Mouse (Mus musculus): ENCODE data around the gene Mrgbp. TPM values are rescaled to one million over a fixed set of nuclear protein-coding genes. Genes with fewer than 3 reads are reported as not detected.

Gene Mrgbp
- polyA plus RNA-seq (2017; shearing (Covaris generic)): 10 to 100 TPM; 22.7 to 23.5 TPM

GRCm38 (mm10) chr2:180581002-180581401 lies at the start of gene Mrgbp:
TSS of gene Mrgbp (plus strand) at chr2:180581304.
- ATAC-seq: no peak

GRCm38 (mm10) chr2:180531671-180532385 lies 49.3 kb upstream of the Mrgbp start:
- ATAC-seq: no peak

- ATAC-seq: no peak
These were observed 48.6 kb upstream of the Mrgbp start for GRCm38 (mm10) chr2:180532386-180532995.

DNA sequence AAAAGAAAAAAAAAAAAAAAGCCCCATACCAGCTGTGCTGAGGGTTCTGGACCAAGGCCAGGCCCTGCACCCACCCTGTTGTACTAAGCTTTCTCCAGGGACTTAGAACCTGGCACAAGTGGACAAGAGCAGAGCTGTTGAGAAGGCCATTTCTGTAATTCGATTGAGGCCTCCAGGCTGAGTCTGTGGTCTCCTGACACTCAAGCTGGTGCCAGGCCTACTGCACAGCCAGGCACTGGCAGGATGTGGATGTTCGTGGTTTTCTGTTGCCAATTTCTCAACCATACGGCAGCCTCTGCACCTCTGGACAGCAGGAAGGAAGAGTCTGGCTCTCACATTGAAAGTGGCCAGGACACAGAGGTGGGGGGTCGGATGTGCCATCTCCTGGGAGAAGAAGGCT lies 47.9 kb upstream of the Mrgbp start:
- no peak for ATAC-seq

- no peak for ATAC-seq
These were observed 37.4 kb upstream of the Mrgbp start for GRCm38 (mm10) chr2:180543675-180544074.

GRCm38 (mm10) chr2:180545046-180545445 lies 36.1 kb upstream of the Mrgbp start:
- ATAC-seq: no peak

DNA sequence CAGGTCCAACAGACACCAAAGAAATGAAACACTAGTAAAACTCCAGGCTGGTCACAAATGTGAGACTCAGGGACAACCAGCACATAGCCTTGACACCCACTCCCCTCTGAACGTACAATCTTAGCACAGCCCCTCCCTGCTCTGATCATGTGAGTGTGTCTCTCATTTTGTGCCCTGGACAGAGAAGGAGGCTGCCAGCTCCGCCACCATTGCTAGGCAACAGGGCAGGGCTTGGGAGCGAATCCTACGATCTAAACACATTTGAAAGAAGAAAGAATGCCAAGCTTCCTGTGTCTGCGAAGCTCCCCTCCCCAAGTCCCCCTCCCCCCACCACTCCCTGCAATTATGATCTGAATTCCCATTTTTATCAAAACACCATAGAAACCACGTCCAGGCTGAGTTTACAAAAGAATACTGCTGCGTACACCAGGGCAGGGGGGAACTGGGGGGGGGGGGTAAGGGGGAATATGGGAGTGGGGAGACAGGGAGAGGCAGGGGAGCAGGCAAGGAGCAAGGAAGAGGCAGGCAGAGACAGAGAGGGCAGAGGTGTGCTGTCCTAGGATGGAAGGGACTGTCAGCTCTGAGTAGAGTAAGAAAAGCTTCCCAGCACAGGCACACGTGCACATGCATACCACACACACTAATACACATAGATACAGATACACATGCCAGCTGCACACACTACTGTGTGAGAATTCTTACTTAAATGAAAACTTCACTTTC lies 33.6 kb upstream of the Mrgbp start:
- ATAC-seq: no peak

DNA sequence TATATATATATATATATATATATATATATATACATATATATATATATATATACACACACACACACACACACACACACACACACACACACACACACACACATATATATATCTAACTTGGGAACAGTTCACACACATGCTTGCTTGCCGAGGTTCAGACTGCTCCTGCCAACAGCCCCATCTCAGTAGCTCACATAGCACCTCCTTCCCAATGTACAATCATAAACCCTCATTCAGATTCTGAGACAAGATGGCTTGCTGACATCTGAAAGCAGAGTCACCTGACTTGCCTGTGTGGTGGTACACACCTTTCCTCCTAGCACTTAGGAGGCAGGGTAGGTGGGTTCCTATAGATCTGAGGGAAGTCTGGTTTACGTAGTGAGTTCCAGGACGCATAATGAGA lies 28.8 kb upstream of the Mrgbp start:
- no peak for ATAC-seq

- ATAC-seq: no peak
These were observed 25.9 kb upstream of the Mrgbp start for GRCm38 (mm10) chr2:180555219-180555618.

- ATAC-seq: no peak
These were observed 24.6 kb upstream of the Mrgbp start for GRCm38 (mm10) chr2:180556470-180556869.

DNA sequence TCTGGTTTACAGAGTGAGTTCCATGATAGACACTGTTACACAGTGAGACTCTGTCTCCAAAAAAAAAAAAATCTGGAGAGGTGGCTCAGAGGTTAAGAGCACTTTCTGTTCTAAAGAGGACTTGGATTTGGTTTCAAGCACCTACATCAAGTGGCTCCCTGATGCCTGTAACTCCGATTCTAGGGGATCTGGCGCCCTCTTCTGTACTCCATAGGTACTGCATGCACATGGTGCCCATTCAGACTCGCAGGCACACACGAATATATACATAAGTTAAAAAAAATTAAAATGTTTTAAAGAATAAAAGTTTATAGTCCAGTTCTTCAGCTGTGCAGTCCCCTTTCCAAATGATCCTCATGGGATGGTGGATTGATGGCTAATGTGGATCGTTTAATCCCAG lies 20.9 kb upstream of the Mrgbp start:
- no peak for ATAC-seq

DNA sequence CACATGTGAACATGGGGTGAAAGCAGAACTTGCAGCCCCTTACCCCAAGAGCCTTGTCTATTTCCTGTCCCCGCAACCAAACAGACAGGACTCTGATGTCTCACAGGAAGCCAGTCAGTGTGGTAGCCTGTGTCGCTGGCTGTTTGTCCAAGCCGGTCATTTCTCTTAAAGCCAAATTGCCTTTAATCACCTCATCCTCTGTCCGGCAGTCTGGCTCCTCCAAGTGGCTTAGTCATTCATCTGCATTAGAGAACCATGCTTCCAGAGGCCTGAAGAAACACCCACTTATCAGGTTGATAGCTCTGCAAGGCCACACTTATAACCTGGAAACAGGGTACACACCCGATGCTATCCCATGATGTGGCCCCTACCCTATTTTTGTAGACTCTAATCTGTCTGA lies 19.0 kb upstream of the Mrgbp start:
- no peak for ATAC-seq

DNA sequence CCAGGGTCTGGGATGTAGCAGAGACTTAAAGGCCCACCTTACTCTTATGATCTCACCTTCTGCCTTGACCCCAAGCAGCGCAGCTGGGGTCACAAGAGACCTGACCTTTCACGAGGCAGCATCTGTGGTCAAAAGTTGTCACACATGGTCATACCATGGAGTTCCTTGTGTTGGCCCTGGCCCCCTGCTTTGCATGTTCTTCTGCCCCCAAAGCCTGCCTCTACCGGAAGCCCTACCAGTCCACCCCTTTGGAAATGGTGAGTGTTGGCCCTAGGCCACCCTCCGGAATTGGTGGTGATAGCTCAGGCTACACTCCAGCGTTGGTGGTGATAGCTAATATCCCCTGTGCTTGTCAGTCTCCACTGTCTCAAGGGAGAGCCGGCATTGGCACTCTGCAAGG lies 17.8 kb upstream of the Mrgbp start:
- ATAC-seq: no peak

GRCm38 (mm10) chr2:180563841-180564240 lies 17.3 kb upstream of the Mrgbp start:
- no peak for ATAC-seq

DNA sequence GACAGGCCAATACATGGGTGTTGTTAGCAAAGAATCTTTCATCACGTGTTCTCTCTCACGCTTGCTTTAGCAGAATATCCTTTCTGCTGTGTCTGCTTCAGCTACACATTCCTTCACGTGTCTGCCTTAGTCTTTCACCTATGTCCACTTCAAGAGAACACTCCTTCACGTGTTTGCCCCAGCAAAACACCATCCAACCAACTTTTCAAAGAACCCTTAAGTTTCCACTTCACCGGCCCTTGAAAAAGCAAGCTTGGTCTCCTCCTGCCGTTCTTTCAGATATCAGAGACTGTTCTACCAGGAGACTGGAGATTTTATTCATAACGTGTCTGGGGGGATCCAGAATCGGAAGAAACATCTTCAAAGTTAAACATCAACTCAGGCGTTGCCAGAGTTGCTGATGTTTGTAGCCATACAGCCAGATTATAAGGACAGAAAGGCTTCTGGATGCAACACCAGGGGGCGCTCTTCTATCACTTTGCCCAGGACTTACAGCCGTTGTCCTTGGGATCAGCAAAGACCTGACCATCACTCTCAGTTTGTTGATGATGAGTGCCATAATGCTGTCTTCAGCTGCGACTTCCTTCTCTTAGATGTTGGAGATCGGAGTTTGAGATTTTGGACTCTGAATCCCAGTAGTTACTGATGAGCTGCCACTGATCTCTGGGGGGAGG lies 14.7 kb upstream of the Mrgbp start:
- ATAC-seq: peak; percentile 62

GRCm38 (mm10) chr2:180569028-180569643 lies 12.0 kb upstream of the Mrgbp start:
- no peak for ATAC-seq

DNA sequence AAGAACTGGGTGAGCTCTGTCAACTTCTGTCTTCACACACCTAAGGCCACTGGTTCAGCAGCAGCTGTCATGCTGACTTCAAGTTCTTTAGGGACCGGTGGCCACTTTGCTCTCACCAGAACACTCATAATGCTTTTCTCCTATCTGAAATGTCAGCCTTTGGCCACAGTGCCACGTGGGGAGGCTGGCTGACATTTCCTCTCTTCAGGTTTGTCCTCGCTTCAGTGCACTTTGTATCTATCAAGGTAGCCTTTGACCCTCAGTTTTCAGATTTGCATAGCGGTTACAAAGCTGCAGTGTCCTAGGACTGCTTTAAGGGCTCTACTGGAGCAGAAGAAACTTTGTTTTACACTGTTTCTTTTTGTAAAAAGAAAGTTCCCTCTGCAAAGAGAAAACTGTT lies 4.6 kb upstream of the Mrgbp start:
- no peak for ATAC-seq

DNA sequence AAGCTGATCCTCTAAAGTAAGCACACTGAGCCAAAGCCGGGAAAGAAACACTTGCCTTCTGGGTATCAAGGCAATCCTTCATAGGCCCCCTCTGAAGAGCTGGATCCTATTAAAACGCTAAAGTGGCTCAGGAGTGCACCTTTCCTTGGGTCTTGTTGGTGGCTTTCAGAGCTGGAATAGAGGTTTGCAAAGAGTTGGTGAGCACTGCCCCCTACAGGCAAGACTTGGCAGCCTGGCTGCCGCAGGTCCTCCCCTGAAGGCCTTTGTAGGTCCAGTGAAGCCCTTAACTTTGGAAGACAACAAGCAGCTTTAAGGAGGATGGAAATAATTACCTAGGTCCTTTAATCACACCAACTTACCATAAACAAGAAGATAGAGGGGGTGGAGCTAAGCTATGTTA lies 2.4 kb upstream of the Mrgbp start:
- ATAC-seq: peak; percentile 44

DNA sequence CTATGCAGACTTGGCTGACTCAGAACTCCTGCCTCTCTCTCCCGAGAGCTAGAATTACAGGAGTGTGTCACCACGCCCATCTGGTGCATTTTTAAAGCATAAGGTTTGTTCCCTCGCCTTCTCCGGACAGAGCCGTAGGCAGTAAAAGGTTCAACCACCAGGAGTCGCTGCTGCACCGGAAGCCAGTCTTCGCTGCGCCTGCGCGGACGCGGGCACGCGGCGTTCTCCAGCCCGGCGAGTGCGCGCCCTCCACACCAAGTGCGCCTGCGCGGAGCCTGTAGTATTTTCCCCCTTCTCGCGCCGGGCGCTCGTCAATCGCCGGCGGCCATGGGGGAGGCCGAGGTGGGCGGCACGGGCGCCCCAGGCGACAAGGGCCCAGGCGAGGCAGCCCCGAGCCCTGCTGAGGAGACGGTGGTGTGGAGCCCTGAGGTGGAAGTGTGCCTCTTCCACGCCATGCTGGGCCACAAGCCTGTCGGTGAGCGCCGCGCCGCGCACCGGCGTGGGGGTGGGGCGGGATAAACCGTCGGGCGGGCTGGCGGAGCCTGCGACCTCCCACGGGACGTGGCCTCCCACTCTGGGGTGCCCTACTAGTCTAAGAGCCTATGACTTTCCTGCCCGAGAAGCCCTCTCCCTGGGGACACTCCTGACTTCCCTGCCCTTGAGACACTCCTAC lies 1.5 kb downstream of the Mrgbp start:
- peak; percentile 92 for ATAC-seq

GRCm38 (mm10) chr2:180583154-180583507 lies 2.0 kb downstream of the Mrgbp start:
- ATAC-seq: no peak

DNA sequence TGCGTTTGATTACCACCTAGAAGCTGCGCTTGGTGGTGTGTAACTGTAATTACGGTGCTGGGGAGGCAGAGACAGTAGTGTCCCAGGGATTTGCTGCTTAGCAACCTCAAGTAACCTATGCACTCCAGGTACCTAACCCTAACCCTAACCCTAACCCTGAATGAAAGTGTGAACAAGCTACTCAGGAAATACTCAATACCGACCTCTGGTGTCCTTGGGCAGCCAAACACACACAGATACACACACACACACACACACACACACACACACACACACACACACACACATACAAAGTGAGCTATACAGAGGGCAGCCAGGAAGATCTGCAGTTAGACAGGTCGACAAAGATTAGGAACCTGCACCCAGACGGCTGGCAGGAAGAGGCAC lies 7.6 kb downstream of the Mrgbp start:
- ATAC-seq: peak; percentile 10

- peak; percentile 95 for ATAC-seq
These were observed 8.2 kb downstream of the Mrgbp start, which contains the start of gene Ogfr for GRCm38 (mm10) chr2:180589123-180589831. TSS of gene Ogfr (plus strand) at chr2:180589245.
